Mouse (Mus musculus): ENCODE results near the gene Vmn1r29.
"Not testable (repeated sequence)": the region's sequence is repeated elsewhere in the genome, so short reads cannot be mapped to it uniquely, and the experiment has no call there.

DNA sequence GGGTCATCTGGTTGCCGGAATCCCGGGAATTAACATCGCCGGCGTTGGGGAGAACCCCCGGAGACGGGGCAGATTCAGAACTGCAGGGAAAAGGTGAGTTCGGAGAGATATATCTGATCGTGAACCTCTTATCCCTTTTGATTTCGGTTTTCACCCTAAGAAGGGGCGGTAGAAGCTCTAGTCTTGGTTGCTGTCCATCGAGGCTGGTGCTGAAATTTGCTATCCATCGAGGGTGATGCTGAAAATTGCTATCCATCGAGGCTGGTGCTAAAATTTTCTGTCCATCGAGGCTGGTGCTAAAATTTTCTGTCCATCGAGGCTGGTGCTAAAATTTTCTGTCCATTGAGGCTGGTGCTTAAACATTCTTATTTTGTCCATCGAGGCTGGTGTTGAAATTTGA is 29.3 kb downstream of the Vmn1r29 start:
- not testable (repeated sequence) for TF ChIP-seq POLR2A (IDR thresholded peaks at IDR 0.05; ENCODE audit: insufficient read depth, low read depth, low read length); CTCF (IDR thresholded peaks at IDR 0.05)

Data from heart, adult 2 months (tissue).